Mouse (Mus musculus): ENCODE results near the gene Oasl2.

DNA sequence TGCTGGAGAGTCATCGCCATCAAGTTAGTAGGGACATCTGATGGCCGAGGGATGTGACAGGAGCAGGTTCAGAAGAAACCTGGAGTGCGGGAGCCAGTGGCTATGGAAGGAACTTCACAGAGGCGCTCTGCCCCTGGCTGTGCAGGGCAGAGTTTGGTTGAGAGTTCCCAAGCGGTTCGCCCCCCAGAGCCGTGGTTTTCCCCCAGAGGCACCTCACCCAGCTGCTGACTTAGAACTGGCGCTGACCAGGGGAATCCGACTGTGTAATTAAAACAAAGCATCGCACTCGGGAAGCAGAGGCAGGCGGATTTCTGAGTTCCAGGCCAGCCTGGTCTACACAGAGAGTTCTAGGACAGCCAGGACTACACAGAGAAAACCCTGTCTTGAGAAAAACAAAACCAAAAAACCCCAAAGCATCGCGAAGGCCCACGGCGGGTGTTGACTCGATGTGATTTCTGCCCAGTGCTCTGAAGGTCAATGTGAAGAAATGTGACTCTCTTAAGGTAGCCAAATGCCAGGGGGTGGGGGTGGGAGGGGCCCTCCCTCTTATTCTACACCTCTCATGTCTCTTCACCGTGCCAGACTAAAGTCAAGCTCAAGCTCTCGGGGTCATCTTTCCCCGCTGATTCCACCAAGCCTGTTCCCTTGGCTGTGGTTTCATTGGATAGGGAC is 45.0 kb upstream of the Oasl2 start:
- no peak for TF ChIP-seq CTCF (IDR thresholded peaks at IDR 0.05; ENCODE audit: low read depth, low read length)
- TF ChIP-seq POLR2A (IDR thresholded peaks at IDR 0.05; ENCODE audit: borderline replicate concordance, low read depth, low read length) = no peak

Measured in bone marrow macrophage, adult 2 months (primary cell).